Mouse (Mus musculus) heart, adult 8-10 months (tissue): ENCODE data around the gene Rack1. TPM values are rescaled to one million over a fixed set of nuclear protein-coding genes. Genes with fewer than 3 reads are reported as not detected.
A peak's percentile ranks its signal among the peaks of the same experiment; 100 is the strongest.
"Not testable (repeated sequence)": the region's sequence is repeated elsewhere in the genome, so short reads cannot be mapped to it uniquely, and the experiment has no call there.

ENCODE experiments used
- DNase-seq: peaks from one replicate; pipeline ENCODE4 v3.0.0; 2022; ENCODE audit warnings: low spot score
- total RNA-seq, 4 experiments: library from RNA; stranded (reverse); gene quantifications; 2 replicates each; pipeline ENCODE4 v1.2.4; 2022

Gene Rack1
- total RNA-seq, 4 experiments from 2014 or later, result 385 to 495 (median 425) TPM

DNA sequence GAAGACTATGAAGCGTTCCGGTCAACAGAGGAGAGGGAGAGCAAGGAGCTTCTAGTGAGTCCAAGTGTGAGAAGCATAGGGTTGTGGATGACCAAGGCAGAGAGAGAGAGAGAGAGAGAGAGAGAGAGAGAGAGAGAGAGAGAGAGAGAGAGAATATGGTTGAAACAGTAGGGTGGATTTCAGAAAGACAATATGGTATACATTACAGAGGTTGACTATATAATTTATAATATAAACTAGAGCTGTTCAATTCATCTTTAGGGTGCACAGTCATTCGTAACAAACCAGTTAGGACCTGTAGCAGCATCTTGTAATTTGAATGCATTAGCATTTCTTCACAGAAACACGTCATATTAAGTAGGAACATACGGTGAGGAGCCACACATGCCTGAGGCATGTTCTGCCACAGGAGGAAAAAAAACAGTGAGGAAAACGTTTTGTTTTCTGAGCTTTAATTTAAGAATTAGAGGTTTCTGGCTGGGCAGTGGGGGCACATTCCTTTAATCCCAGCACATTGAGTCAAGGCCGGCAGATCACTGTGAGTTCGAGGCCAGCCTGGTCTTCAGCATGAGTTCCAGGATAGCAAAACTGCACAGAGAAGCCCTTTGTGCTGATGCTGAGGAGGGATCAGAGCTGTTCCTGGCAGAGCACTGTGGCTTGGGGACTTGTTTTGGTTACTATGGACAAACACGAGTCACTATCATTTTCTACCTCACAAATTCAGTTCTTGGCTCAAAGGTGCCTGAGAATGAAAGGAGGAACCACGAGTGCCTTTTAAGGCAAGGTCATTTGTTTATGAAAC is 38.9 kb downstream of the Rack1 start:
- no peak for DNase-seq

DNA sequence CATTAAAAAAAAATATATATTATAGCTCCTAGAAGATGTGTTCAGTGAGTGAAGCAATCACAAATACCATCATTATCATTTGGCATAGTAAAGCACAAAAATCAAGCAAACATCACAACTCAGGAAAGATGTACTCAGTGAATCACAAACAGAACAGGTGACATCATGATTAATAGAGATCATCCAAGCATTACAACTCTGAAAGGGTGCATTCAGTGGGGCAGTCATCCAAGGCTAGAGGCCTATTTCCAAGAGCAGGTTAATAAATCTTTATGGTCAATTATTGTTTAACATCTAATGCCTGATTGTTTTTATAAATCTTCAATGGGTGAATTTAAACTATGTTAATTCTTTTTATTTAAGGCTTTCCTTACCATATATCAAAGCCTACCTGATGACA is 40.7 kb downstream of the Rack1 start:
- no peak for DNase-seq

GRCm38 (mm10) chr11:48841213-48841612 is 41.1 kb downstream of the Rack1 start:
- DNase-seq, result no peak

GRCm38 (mm10) chr11:48842378-48842792 is 42.3 kb downstream of the Rack1 start:
- no peak for DNase-seq

GRCm38 (mm10) chr11:48843202-48843601 is 43.1 kb downstream of the Rack1 start:
- DNase-seq, result no peak

DNA sequence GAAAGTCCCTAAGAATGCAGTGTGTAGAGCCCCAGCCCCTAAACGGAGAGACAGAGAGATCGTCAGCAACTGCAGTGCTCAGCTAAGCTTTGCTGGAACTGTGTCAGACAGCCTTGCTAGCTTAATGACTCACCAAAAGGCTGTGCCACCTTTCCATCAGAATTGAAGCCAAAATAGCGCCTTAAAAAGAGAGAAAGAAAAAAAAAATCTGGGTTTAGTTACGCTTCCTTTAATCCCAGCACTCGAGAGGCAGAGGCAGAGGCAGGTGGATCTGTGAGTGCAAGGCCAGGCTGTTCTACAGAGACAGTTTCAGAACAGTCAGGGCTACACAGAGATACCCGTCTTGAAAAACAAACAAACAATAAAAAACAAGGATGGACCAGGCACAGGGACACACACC is 44.2 kb downstream of the Rack1 start:
- no peak for DNase-seq

GRCm38 (mm10) chr11:48845244-48845815 is 45.2 kb downstream of the Rack1 start:
- no peak for DNase-seq

DNA sequence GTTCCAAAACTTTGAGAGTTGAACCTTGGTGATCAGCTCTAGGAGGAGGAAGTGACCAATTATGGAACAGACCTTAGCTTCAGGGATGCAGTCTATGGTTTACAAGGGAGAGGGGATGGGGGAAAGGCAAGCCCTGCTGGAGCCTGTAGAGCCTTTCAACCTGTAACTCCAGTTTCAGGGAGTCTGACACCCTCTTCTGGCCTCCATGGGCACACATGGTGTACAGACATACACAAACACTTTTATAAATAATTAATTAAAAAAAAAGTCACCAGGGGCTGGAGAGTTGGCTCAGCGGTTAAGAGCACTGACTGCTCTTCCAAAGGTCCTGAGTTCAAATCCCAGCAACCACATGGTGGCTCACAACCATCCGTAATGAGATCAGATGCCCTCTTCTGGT is 46.2 kb downstream of the Rack1 start:
- not testable (repeated sequence) for DNase-seq

DNA sequence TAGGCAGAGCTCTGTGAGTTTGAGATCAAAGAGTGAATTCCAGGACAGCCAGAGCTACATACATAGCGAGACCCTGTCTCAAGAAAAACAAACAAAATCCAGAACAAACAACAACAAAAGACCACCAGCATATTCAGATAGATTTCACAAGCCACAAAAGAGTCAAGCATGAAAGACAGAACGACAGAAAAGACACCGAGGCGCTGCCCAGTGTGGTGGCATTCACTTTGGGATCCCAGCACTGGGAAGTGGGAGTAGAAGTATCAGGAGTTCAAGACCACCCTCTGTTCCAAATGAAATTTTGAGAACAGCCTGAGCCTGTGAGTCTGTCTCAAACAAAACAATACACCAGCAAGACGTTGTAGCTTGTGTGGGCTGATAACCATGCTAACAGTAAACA is 46.7 kb downstream of the Rack1 start:
- no peak for DNase-seq

DNA sequence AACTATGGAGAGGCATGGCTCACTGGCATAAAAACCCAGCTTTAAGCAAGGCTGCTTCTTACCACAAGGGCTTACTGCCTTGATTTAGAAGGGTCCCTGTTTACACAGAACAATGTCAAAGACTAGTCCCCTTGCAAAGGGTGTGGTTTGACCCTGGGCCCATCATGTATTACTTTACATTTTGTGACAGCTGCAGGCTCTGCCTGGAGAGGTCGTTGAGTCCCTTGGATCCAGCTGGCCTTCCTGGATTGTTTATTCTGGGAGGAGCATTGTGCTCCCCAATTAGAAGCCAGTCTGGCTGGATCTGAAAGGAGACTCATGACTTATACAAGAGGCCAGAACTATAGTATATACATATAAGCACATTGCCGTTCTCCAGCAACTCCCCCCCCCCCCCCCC is 50.1 kb downstream of the Rack1 start:
- no peak for DNase-seq

DNA sequence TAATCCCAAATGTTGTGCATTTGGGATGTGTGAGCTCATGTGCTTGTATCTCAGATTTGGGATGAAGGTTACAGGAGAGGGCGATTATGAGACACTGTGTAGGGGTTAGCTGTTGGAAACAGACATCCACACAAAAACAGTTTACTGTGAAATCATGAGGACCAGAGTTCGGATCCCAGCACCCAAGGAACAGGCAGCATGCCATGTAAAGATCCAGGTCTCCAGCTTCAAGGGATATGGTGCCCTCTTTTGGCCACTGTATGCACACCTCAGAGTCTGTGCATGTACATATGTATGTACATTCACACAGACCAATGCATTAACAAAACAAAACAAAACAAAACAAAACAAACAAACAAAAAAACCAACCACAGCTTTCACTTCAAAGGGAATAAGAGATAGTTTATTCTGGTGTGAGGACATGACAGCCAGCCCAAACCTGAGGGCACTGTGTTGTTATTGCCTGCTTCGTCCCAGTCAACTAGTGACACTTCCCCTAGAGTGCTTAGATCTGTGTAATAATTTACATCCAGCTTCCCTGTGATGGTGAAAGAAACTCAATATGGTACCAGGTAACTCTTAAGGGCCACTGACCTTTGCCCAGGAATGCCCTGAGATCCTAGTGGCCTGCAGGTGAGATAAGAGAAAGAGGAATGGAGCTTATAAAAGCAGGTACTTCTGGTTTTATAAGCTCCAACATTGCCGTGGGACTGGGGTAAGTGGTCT is 51.3 kb downstream of the Rack1 start:
- DNase-seq, result no peak

DNA sequence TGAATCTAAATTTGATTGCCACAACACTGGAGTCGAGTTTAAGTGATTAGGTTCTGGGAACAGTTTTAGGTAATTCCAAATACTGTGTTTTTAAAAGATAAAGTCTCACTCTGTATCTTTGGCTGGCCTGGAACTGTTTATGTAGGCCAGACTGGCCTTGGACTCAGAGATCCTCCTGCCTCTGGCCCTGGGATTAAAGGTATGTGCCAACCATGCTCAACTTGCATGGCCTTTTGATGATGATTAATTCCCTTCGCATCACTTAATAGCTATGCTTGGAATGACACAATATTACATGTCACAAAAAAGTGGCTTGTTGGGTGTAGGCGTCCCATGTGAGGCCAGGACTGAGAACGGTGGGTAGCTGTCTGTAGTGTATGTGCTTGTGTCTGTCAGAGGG is 52.1 kb downstream of the Rack1 start:
- DNase-seq, result no peak

DNA sequence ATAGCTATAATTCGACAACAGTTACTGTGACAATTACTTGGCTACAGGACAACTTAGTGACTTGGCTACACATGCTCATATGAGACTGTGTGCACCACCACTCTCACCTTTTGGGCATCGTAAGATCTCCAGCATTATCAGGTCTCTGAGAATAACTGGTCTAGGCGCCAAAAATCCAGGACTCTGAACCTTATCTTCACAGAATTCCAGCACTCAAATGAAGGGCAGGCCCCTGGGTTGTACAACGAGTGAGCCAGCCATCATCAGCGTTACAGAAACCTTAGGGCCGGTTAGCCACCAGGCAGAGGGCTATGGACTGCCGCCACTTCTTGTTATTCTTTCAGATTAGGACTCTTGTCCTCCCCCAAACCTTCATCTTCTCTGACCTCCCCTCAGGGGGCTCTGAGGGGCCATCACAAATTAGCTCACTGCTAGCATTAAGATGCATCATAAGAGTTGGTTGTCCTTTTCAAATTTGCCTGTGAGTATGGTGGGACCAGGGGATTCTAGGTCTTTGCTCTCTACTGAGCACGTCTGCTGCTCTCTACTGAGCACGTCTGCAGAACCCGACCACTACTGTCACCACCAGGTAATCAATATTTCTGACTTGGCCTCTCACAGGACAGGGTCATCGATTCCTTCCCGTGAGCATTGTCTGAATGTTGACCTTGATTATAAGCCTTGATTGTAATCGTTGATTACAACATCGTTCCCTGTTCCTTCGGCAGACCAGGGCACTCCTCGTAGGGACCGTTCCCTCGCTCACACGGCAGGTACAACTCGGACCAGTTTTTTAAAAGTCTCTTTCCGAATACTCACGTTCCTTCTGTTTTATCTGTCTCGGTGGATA is 52.7 kb downstream of the Rack1 start:
- no peak for DNase-seq

GRCm38 (mm10) chr11:48853474-48854180 is 53.5 kb downstream of the Rack1 start:
- peak; percentile 95 for DNase-seq

Other genes starting within 250 kb of the Rack1 start
- 10 to 100 TPM; 22.2 to 28.9 (median 23.8) TPM for gene Trim41, start 17.0 kb downstream of the Rack1 start, total RNA-seq
- 10 to 100 TPM; 15.6 to 31.7 (median 17.5) TPM for gene Trim7, start 25.8 kb downstream of the Rack1 start, total RNA-seq
- gene Gm12184, start 26.3 kb downstream of the Rack1 start, total RNA-seq, result 1 to 10 TPM; 1.6 to 5.4 (median 3.7) TPM
- 10 to 100 TPM; 11.7 to 13.3 (median 12.1) TPM for gene Irgm1, start 71.4 kb downstream of the Rack1 start, total RNA-seq
- 1 to 10 TPM in 2 of 4 experiments, under 1 TPM in 2; 0.47 to 1.2 (median 0.90) TPM for gene Gm5431, start 101.9 kb downstream of the Rack1 start, total RNA-seq
- gene Psme2b, start 145.9 kb downstream of the Rack1 start, total RNA-seq, result 1 to 10 TPM; 1.7 to 2.9 (median 2.7) TPM
- under 1 TPM in 3 of 4 experiments, not detected in 1; 0.09 to 0.14 (median 0.09) TPM for gene Olfr56, start 178.6 kb downstream of the Rack1 start, total RNA-seq
- 1 to 10 TPM; 4.0 to 5.6 (median 4.4) TPM for gene 9930111J21Rik1, start 179.1 kb downstream of the Rack1 start, total RNA-seq
- gene Gm12185, start 191.9 kb downstream of the Rack1 start, total RNA-seq, result 1 to 10 TPM in 3 of 4 experiments, under 1 TPM in 1; 0.79 to 1.2 (median 1.1) TPM
- 1 to 10 TPM; 1.6 to 3.4 (median 2.6) TPM for gene Tgtp1, start 193.8 kb downstream of the Rack1 start, total RNA-seq